Mouse (Mus musculus) thymus, postnatal 10 days (tissue): Measurements from ENCODE around the gene Rprd1b.

ENCODE experiments used
- DNase-seq, 2 experiments: peaks; one replicate each; pipeline ENCODE4 v3.0.0; 2021; ENCODE audit warnings: low spot score in 2 of 2

The Rprd1b gene

GRCm38 (mm10) chr2:158175433-158175832 lies 147.1 kb downstream of the Rprd1b start:
- no peak for DNase-seq

- no peak for DNase-seq
Measured at GRCm38 (mm10) chr2:158176763-158177162, 148.5 kb downstream of the Rprd1b start.

GRCm38 (mm10) chr2:158177574-158177973 lies 149.3 kb downstream of the Rprd1b start:
- no peak for DNase-seq

- no peak for DNase-seq
Measured at GRCm38 (mm10) chr2:158178139-158178538, 149.8 kb downstream of the Rprd1b start.

- peak; percentile 31 to 55 for DNase-seq
Measured at GRCm38 (mm10) chr2:158178696-158179369, 150.5 kb downstream of the Rprd1b start.

- no peak for DNase-seq
Measured at GRCm38 (mm10) chr2:158179370-158180111, 151.2 kb downstream of the Rprd1b start.

GRCm38 (mm10) chr2:158180797-158181196 lies 152.5 kb downstream of the Rprd1b start:
- DNase-seq, result peak in 1 of 2 experiments; percentile 73
